Mouse (Mus musculus) forebrain, postnatal 0 days (tissue): Measurements from ENCODE around the gene Arcn1. TPM values are rescaled to one million over a fixed set of nuclear protein-coding genes. Genes with fewer than 3 reads are reported as not detected.

Source experiments
- ATAC-seq: fragments of 200-750 bp; cut with Nextera tagmentation; 2 replicates; pipeline ENCODE4 v1.8.0; 2017; ENCODE audit warnings: mild to moderate bottlenecking, moderate library complexity
- DNase-seq: peaks from one replicate; pipeline ENCODE4 v3.0.0-alpha.2; 2015
- H3K27ac ChIP-seq: fragments of 300-500 bp; sonication (generic); 2 replicates; pipeline ENCODE4 v1.5.1; 2014; ENCODE audit warnings: low read depth, mild to moderate bottlenecking, antibody characterized with exemption, low read length, moderate library complexity, mixed read lengths
- H3K27me3 ChIP-seq: fragments of 300-500 bp; sonication (generic); 2 replicates; pipeline ENCODE4 v1.6.1; 2014; ENCODE audit warnings: mild to moderate bottlenecking, low read length, mixed read lengths; ENCODE audit not compliant: insufficient read depth
- H3K36me3 ChIP-seq: fragments of 300-500 bp; sonication (generic); 2 replicates; pipeline ENCODE4 v1.6.1; 2014; ENCODE audit warnings: mild to moderate bottlenecking, moderate library complexity; ENCODE audit not compliant: insufficient read depth
- H3K4me1 ChIP-seq: fragments of 300-500 bp; sonication (generic); 2 replicates; pipeline ENCODE4 v1.6.1; 2014; ENCODE audit warnings: antibody characterized with exemption; ENCODE audit not compliant: insufficient read depth
- H3K4me2 ChIP-seq: fragments of 300-500 bp; sonication (generic); 2 replicates; pipeline ENCODE4 v1.6.1; 2014; ENCODE audit warnings: low read depth, mild to moderate bottlenecking, moderate library complexity
- H3K4me3 ChIP-seq: fragments of 300-500 bp; sonication (generic); 2 replicates; pipeline ENCODE4 v1.5.1; 2014; ENCODE audit warnings: low read depth, low read length, mixed read lengths
- H3K9ac ChIP-seq: fragments of 300-500 bp; sonication (generic); 2 replicates; pipeline ENCODE4 v1.6.1; 2014; ENCODE audit warnings: mild to moderate bottlenecking
- H3K9me3 ChIP-seq: fragments of 300-500 bp; sonication (generic); 2 replicates; pipeline ENCODE4 v1.6.1; 2016; ENCODE audit warnings: low read length
- CTCF ChIP-seq: sonication (generic); IDR thresholded peaks from 2 replicates; pipeline ENCODE4 v1.5.1; 2016; ENCODE audit warnings: antibody characterized with exemption, control low read depth, low read depth
- WGBS: fragments of 180-500 bp; shearing (Covaris S2); extraction: QIAGEN DNeasy Blood & Tissue Kit; methylation state at CpG from one replicate; pipeline ENCODE4 v1.1.7; 2014; 5-methylcytosine and 5-hydroxymethylcytosine counted together
- polyA plus RNA-seq: library from polyadenylated mRNA; unstranded; fragments of >200 nt; fragmentation: Nextera tagmentation; extraction: Ambion mirVana; gene quantifications from 2 replicates; pipeline ENCODE4 v1.2.1, GENCODE M21; 2015
- total RNA-seq: library from RNA; depleted of rRNA; stranded (reverse); fragments of >200 nt; gene quantifications from 2 replicates; pipeline ENCODE4 v1.2.3, GENCODE M21; 2014

The Arcn1 gene
- total and polyA plus RNA-seq, 2 experiments from 2014 or later = 105 to 113 TPM

DNA sequence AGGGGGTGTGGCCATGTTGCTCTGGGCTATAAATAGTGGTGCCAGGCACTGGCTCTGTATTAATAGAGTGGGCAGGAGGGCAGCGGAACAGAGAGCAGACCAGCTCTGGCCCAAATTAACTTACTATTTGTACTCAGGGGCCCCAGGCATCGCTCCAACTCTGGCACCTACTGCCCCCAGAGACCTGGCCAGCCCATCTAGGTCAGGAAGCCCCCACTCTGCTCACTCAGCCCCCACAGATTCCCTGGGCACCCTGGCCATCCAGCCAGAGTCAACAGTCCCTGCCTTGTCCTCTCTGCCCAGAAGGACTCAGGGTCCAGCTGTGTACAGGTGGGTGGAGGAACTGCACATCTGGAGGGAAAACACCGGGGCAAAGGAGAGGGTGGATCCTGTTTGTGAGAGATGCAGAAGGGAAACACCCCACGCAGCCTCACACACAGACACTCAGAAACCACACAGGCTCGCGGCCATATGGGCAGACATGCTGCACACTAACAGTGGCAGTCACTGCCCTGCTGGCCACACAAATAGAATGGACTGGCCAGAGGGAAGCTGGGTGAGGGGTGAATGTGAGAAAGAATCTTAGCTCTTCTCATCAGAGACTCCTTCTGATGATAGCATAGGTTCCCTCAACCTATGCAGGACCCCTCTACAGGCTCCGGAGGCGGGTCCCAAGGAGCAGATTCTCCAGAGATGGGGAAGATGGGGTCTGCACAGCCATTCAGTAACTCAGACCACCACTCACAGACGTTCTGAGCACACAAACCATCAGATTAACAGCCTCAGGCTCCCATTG is 47.1 kb downstream of the Arcn1 start:
- peak; percentile 67 for DNase-seq
- Histone ChIP-seq H3K27ac (peak overlapping the region; percentile 85), H3K4me1 (peaks cover 17% of the 10 kb centered on the region), H3K9me3 (no peaks in the 10 kb centered on the region), H3K27me3 (no peaks in the 10 kb centered on the region), H3K9ac (peak overlapping the region; percentile 90), H3K4me2 (peak overlapping the region; percentile 85), H3K4me3 (peak overlapping the region; percentile 79), H3K36me3 (peaks cover 26% of the 10 kb centered on the region)
- no peak for TF ChIP-seq CTCF
- WGBS = 9% methylated on average over 9 of the region's 9 CpGs
- peak; percentile 42 for ATAC-seq

DNA sequence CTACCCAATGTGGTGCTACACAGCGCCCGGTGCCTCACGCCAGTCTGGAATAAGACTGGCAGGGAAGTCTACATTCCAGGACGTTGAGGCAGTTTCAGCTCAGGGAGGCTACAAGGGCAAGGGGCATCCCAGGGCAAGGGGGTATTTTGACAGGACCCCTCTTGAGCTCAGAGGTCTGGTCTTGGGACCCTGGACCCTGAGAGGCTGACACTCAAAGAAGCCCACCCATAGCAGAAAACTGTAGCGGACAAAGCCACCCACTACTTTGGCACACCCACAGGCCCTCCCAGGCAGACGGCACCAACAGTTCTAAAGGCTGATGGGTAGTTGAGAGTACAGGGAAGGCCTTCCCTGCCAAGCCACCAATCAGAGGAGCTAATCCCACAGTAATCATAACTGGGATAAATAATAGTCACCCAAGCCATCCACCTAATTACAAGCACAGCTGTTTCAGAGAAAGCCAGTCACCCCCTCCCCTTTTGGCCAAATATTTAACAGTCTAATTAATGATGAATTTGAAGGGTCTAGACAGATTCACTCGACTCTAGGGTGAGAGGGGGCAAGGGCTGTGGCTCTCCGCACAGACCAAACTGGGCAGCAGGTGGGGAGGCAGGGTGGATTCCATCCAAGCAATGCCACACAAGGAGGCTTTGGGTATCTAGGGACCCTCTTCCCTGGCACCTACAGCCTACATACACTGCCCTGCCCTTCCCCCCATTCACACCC is 47.9 kb downstream of the Arcn1 start:
- 45% methylated on average over 8 of the region's 8 CpGs for WGBS
- Histone ChIP-seq H3K27me3 (no peaks in the 10 kb centered on the region), H3K4me1 (peaks cover 17% of the 10 kb centered on the region), H3K27ac (peak overlapping the region; percentile 85; the same call in 1 of the 2 replicates), H3K4me3 (peak overlapping the region; percentile 79), H3K9ac (peak overlapping the region; percentile 90), H3K4me2 (peak overlapping the region; percentile 85), H3K36me3 (peaks cover 33% of the 10 kb centered on the region), H3K9me3 (no peaks in the 10 kb centered on the region)
- TF ChIP-seq CTCF = no peak
- ATAC-seq (peak; percentile 15), DNase-seq (peak; percentile 44)

DNA sequence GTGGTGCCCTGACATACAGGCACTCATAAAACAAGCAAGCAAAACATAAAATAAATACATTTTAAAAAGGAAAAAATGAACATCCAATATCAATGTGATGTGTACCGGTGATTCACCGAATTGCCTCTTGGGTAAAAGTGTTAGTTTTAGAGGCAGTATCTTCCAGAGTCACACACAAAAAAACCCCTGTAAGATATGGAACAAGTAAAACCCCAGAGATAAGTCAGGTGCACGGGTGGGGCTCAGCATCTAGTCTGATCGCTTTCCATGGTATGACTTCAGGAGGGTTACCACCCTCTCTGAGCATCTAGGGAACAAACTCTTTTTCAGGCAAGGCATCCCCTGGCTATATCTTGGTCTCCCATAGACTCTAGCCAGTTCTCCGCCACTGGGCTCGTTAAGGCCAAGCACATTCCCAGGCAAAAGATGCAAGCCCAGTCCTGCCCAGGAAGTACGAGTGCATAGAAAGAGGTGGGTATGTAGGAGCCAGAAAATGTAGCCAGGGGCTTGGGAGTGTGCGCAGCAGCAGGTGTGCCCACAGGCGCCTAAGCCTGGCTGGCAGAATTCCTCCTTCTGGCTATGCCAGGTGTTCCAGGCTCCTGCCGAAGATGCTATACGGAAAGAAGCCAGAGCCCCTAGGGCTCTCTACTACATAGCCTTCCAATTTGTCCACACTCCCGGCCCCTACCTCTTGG is 48.6 kb downstream of the Arcn1 start:
- Histone ChIP-seq H3K9ac (0 out of 2 replicates have a peak overlapping the region, but pooled peaks have one; percentile 14), H3K27ac (no peak overlapping the region)

DNA sequence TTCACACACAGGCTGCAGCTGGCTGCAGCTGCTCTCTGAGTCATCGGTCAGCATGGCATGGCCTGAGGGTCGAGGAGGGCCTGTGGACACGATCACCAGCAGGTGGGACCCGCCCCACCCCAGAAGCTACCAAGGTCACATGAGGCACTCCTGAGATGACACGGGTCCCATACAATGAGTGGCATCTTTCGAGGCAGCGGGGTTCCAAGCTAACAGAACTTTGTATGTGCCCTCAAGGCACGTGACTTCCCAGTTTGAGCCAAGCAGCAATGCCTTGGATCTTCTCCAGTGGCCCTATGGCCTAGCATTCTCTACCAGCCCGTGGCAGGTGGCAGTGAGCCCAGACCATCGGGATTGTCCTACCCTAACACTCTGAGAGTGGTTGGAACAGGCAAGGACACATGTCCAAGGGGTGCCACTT is 49.8 kb downstream of the Arcn1 start:
- no peak overlapping the region for H3K4me3 ChIP-seq
- WGBS = 70% methylated on average over 10 of the region's 10 CpGs
- DNase-seq = peak; percentile 35

More for the DNA sequence above, 48.6 kb downstream of the Arcn1 start:
- DNase-seq (peak; percentile 39), ATAC-seq (no peak)
- Histone ChIP-seq H3K4me1 (peaks cover 17% of the 10 kb centered on the region), H3K9me3 (no peaks in the 10 kb centered on the region), H3K4me2 (peak overlapping the region; percentile 85), H3K4me3 (0 out of 2 replicates have a peak overlapping the region, but pooled peaks have one; percentile 79), H3K27me3 (no peaks in the 10 kb centered on the region), H3K36me3 (peaks cover 40% of the 10 kb centered on the region)
- no peak for TF ChIP-seq CTCF
- 72% methylated on average over 12 of the region's 12 CpGs for WGBS

DNA sequence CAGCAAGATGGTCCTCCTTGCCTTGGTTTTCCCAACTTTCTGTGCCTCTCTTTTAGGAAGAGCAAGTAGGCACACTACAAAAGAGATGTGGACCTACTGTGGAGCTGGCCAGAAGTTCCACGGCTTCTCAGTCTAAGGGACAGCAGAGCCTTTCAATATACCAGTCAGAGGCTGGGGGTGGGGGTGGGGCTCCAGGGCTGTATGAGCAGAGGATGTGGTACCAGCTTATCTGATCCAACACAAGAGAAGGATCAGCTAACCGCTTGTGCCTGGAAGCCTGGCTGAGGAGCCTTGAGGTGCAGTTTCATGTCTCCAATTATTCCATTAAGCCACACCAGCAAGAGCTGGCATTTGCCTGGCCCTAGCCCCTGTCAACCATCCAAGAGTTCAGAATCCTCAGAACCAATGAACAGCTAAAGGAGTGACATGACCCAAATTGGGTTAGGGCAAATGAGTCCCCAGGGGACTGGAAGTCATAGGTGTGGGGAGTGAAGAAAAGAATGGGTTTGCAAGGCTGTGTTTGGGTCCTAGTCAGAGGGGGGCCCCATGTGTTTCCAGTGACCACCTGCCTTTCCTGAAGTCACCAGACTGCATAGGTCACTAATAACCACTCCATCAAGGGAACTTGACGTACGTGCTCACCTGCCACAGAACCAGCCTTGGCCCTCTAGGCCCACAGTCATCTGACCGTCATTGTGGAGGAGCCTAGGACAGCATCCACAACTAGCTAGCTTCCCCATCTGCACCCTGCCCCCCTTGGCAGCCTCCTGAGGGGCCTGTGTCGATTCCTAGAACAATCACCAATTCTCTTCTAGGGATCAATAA is 50.4 kb downstream of the Arcn1 start:
- WGBS = 86% methylated on average over 6 of the region's 6 CpGs
- no peak for ATAC-seq
- no peak for DNase-seq
- H3K9ac ChIP-seq = no peak overlapping the region
- TF ChIP-seq CTCF = no peak
- H3K27me3 ChIP-seq = no peaks in the 10 kb centered on the region
- H3K9me3 ChIP-seq = no peaks in the 10 kb centered on the region
- H3K36me3 ChIP-seq = peaks cover 57% of the 10 kb centered on the region
- peaks cover 13% of the 10 kb centered on the region for H3K4me1 ChIP-seq
- no peak overlapping the region for H3K4me3 ChIP-seq
- H3K4me2 ChIP-seq = no peak overlapping the region
- no peak overlapping the region for H3K27ac ChIP-seq

More for the DNA sequence above, 49.8 kb downstream of the Arcn1 start:
- no peaks in the 10 kb centered on the region for H3K9me3 ChIP-seq
- ATAC-seq = no peak
- no peak for TF ChIP-seq CTCF
- peaks cover 51% of the 10 kb centered on the region for H3K36me3 ChIP-seq
- H3K9ac ChIP-seq = no peak overlapping the region
- H3K4me2 ChIP-seq = no peak overlapping the region
- H3K27ac ChIP-seq = no peak overlapping the region
- no peaks in the 10 kb centered on the region for H3K27me3 ChIP-seq
- H3K4me1 ChIP-seq = peaks cover 13% of the 10 kb centered on the region

DNA sequence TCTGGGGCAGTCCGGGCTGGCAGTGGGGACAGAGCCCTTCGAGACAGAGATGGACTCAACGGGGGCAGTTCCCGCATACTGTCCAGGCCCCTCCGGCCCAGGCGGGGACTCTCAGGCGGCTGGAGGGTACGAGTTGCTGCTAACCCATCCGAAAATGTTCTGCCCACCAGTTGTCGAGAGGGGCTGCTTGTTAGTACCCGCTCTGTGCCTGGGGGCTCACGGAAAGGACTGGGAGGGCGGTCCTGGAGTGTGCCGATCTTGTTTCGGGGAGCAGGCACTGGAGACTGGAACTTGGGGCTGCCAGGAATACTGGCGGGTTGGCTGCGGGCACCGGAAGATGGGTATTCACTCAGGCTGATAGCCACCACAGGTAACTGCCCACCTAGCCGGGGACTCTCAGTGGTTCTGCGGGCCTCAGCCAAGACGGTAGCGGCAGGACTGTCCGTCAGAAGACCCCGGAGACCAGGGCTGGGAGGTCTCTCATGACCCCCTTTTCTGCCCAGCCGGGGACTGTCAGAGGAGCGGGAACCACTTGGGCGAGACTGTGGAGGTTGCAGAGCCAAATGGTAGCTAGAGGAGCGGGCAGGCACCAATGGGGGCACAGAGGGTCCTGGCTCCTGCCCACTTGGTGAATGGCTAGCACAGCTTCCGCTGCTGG is 51.8 kb downstream of the Arcn1 start:
- TF ChIP-seq CTCF = no peak
- H3K4me3 ChIP-seq = no peak overlapping the region
- 94% methylated on average over 29 of the region's 29 CpGs for WGBS
- H3K27me3 ChIP-seq = no peaks in the 10 kb centered on the region
- no peak for ATAC-seq
- peaks cover 71% of the 10 kb centered on the region for H3K36me3 ChIP-seq
- DNase-seq = no peak
- no peak overlapping the region for H3K4me2 ChIP-seq
- no peak overlapping the region for H3K9ac ChIP-seq
- no peaks in the 10 kb centered on the region for H3K9me3 ChIP-seq
- peaks cover 13% of the 10 kb centered on the region for H3K4me1 ChIP-seq
- no peak overlapping the region for H3K27ac ChIP-seq
